Comparison of ENCODE assay signal across 7 mouse cellular contexts in the genomic region with DNA sequence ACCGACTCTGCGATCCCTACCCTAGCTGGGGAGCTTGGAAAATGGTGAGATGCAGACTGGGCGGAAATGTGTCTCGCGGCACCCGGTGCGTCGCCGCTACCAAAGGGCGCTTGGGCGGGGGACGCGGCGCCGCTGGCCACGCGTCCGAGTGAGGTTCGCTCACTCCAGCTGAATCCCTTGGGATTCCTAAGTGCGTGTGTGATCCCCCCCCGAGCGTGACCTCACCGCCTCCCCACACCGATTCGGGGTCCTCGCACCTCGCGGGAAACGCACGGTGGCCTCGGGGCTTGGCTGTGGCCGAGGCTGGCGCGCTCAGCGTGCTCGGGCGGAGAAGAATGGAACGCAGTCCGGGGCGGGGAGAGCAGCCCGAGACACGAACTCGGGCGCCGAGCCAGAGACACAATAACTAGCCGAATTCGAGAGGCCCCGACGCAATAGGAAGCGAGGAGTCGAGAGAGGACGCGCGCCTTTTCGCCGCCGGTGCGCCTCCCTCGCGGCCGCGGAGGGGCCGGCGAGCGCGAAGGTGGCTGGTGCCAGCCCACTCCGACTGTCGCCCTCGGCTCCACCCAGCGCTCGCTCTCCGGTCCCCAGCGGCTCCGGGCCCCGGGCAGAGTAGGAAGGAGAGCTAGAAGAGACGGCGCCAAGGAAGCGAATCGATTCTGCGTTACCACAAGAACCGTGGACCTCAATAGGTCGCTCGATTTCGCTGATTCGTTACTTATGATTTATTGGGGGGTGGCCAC. TPM values are rescaled to one million over a fixed set of nuclear protein-coding genes. Genes with fewer than 3 reads are reported as not detected.
A peak's percentile ranks its signal among the peaks of the same experiment; 100 is the strongest.
DNase-seq lines count a peak whose midpoint lies in the region; ATAC-seq lines count a peak whose summit lies in the region.

Gene Pcgf2 (minus strand): TSS at position 495 of the 743 bp plus-strand sequence.

- H3K9ac ChIP-seq in intestine, embryonic 15.5 days = peak within 1 kb of the TSS; percentile 91
- peak within 1 kb of the TSS; percentile 96 for H3K9ac ChIP-seq in midbrain, embryonic 13.5 days (replicated peaks)

- DNase-seq in adrenal gland, adult 18-20 months (ENCODE audit: low spot score in 2 of 2) = peak; percentile 77 to 78
- peak; percentile 84 to 85 for DNase-seq in cerebellum, postnatal 36 days
- peak; percentile 82 to 90 for DNase-seq in gastrocnemius, postnatal 4 days (ENCODE audit: low spot score in 2 of 2)
- DNase-seq in limb, embryonic 10.5 days (ENCODE audit: low spot score) = peak; percentile 85
- peak; percentile 55 to 79 for DNase-seq in spleen, postnatal 4 days (ENCODE audit: low spot score in 2 of 2)

- H3K4me2 ChIP-seq in intestine, embryonic 15.5 days (replicated peaks) = peak within 1 kb of the TSS; percentile 80
- peak within 1 kb of the TSS; percentile 94 for H3K4me2 ChIP-seq in midbrain, embryonic 13.5 days (replicated peaks)

- H3K27me3 ChIP-seq in intestine, embryonic 15.5 days (replicated peaks) = no peaks in the 10 kb centered on the region
- no peaks in the 10 kb centered on the region for H3K27me3 ChIP-seq in limb, embryonic 10.5 days (ENCODE audit: low read depth, poor library complexity, severe bottlenecking)
- H3K27me3 ChIP-seq in midbrain, embryonic 13.5 days = no peaks in the 10 kb centered on the region

- WGBS in intestine, embryonic 15.5 days = under 1% methylated on average over 85 of the region's 85 CpGs
- under 1% methylated on average over 85 of the region's 85 CpGs for whole genome bisulfite sequencing in limb, embryonic 10.5 days
- under 1% methylated on average over 85 of the region's 85 CpGs for WGBS in midbrain, embryonic 13.5 days

- H3K36me3 ChIP-seq in intestine, embryonic 15.5 days = no peaks in the 10 kb centered on the region
- H3K36me3 ChIP-seq in limb, embryonic 10.5 days = peaks cover 30% of the 10 kb centered on the region
- H3K36me3 ChIP-seq in midbrain, embryonic 13.5 days = no peaks in the 10 kb centered on the region

- peaks cover 50% of the 10 kb centered on the region for H3K4me1 ChIP-seq in intestine, embryonic 15.5 days (replicated peaks)
- H3K4me1 ChIP-seq in limb, embryonic 10.5 days = peaks cover 60% of the 10 kb centered on the region
- peaks cover 62% of the 10 kb centered on the region for H3K4me1 ChIP-seq in midbrain, embryonic 13.5 days (replicated peaks)

- ATAC-seq in intestine, embryonic 15.5 days = peak; percentile 24
- ATAC-seq in midbrain, embryonic 13.5 days = peak; percentile 9

- H3K27ac ChIP-seq in intestine, embryonic 15.5 days = peak within 1 kb of the TSS; percentile 99
- H3K27ac ChIP-seq in limb, embryonic 10.5 days = peak within 1 kb of the TSS; percentile 99
- peak within 1 kb of the TSS; percentile 99 for H3K27ac ChIP-seq in midbrain, embryonic 13.5 days

- no peaks in the 10 kb centered on the region for H3K9me3 ChIP-seq in intestine, embryonic 15.5 days
- H3K9me3 ChIP-seq in limb, embryonic 10.5 days (replicated peaks) = no peaks in the 10 kb centered on the region
- H3K9me3 ChIP-seq in midbrain, embryonic 13.5 days = no peaks in the 10 kb centered on the region

- H3K4me3 ChIP-seq in intestine, embryonic 15.5 days (replicated peaks) = peak within 1 kb of the TSS; percentile 87
- peak within 1 kb of the TSS; percentile 89 for H3K4me3 ChIP-seq in limb, embryonic 10.5 days
- H3K4me3 ChIP-seq in midbrain, embryonic 13.5 days (replicated peaks) = peak within 1 kb of the TSS; percentile 77

RNA-seq across cellular contexts. Expression of gene Pcgf2, which starts in this region (rescaled TPM):
- total RNA-seq in adrenal gland, adult 18-20 months (2021) = 10 to 100 TPM; 18.6 to 19.5 TPM
- total RNA-seq in gastrocnemius, postnatal 4 days (2021) = 10 to 100 TPM; 27.3 to 33.0 TPM
- 12.7 and 12.8 TPM in 2 replicates for polyA plus RNA-seq in intestine, embryonic 15.5 days (2015; fragmentation: Nextera tagmentation; extraction: Ambion mirVana)
- polyA plus RNA-seq in limb, embryonic 10.5 days (2016; fragmentation: Nextera tagmentation; extraction: Ambion mirVana) = 21.0 and 21.5 TPM in 2 replicates
- 23.6 and 25.3 TPM in 2 replicates for polyA plus RNA-seq in midbrain, embryonic 13.5 days (2015; fragmentation: Nextera tagmentation; extraction: Ambion mirVana)

Comparison
In these comparisons a context has a peak if more than half of its experiments do, and no peak if none do; other contexts are left out.
1. Peak in every context shown above with its lines: DNase-seq, ATAC-seq, H3K4me3 ChIP-seq and H3K27ac ChIP-seq.